Mouse (Mus musculus): ENCODE results near the gene Gm3336. TPM values are rescaled to one million over a fixed set of nuclear protein-coding genes. Genes with fewer than 3 reads are reported as not detected.

The Gm3336 gene
- polyA plus RNA-seq, 1 experiment from 2014 or later, result 0.88 TPM

DNA sequence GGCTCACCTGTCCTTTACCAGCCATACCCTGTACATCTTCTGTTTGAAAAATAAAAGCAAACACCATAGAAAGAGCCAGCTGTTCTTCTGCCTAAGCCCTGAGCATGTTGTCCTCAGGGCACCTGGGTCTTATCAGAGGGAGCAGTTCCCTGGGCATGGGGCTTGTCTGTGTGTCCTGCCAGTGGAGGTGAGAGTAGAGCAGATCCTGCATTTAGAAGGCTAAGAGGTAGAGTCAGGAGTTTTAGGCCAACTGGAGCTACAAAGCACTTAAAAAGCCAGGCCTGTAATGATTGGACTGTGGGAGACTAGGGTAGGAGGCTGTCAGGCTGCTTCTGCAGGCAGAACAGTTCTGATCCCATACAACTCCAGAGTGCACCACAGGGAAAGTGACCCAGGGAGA, 39.7 kb upstream of the Gm3336 start:
- ATAC-seq (replicated peaks; ENCODE audit: low FRiP score, low TSS enrichment, low read depth), result no peak
- no peak overlapping the region for H3K27ac ChIP-seq (ENCODE audit: low read depth)

DNA sequence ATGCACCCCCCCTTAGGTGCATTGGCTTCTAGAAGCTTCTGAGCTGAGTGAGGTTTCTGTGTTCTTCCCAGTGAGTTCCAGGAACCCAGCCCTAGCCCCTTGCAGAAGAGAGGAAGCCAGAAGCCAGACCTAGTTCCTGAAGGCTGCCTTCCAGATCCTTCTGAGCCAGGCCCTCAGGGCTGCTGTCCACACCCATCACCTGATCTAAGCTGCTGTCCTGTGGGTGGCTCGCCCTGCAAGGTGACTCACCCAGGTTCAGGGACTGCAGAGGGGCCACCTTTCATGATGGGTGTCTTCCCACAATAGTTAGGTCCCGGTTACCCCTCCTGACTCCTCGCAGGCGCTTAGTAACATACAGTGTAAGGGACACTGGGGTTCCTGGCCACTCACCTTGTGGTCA, 38.9 kb upstream of the Gm3336 start:
- WGBS, result 90% methylated on average over 4 of the region's 4 CpGs

More for the DNA sequence above, 39.7 kb upstream of the Gm3336 start:
- Histone ChIP-seq H3K36me3 (ENCODE audit: control insufficient read depth, insufficient read depth, low read length) (peaks cover 38% of the 10 kb centered on the region), H3K27me3 (replicated peaks; ENCODE audit: control insufficient read depth, insufficient read depth, low read length) (no peaks in the 10 kb centered on the region), H3K4me1 (replicated peaks; ENCODE audit: control insufficient read depth, insufficient read depth, low read length) (peaks cover 21% of the 10 kb centered on the region), H3K9ac (ENCODE audit: low read length) (no peak overlapping the region), H3K4me3 (ENCODE audit: low read depth, low read length) (no peak overlapping the region), H3K4me2 (ENCODE audit: low read length) (no peak overlapping the region), H3K9me3 (ENCODE audit: control insufficient read depth, low read length) (no peaks in the 10 kb centered on the region)
- no peak for DNase-seq (ENCODE audit: low spot score)

DNA sequence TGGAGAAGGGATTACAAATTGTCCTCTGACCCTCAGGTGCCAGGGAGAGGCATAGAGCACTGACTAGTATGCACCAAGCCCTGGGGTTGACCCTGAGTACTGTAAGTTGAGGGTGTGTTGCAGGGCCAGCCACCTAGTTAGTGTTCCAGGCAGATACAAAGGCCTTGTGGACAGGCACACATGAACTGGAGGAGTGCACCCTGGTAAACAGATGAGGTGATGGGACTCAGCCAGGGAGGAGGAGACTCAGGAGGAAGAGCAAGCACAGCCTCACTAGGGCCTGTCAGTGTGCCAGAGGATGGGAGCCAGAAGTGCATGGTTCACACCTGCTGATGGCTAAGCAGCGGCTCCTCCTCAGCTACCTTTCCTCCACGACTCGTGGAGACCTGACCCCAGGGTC, 38.3 kb upstream of the Gm3336 start:
- ATAC-seq (replicated peaks; ENCODE audit: low FRiP score, low TSS enrichment, low read depth), result no peak
- whole genome bisulfite sequencing, result 64% methylated on average over 3 of the region's 3 CpGs
- Histone ChIP-seq H3K4me2 (ENCODE audit: low read length) (no peak overlapping the region), H3K9ac (ENCODE audit: low read length) (no peak overlapping the region), H3K27me3 (replicated peaks; ENCODE audit: control insufficient read depth, insufficient read depth, low read length) (no peaks in the 10 kb centered on the region), H3K4me1 (replicated peaks; ENCODE audit: control insufficient read depth, insufficient read depth, low read length) (peaks cover 9% of the 10 kb centered on the region), H3K36me3 (ENCODE audit: control insufficient read depth, insufficient read depth, low read length) (peaks cover 38% of the 10 kb centered on the region), H3K9me3 (ENCODE audit: control insufficient read depth, low read length) (no peaks in the 10 kb centered on the region), H3K27ac (ENCODE audit: low read depth) (no peak overlapping the region), H3K4me3 (ENCODE audit: low read depth, low read length) (no peak overlapping the region)
- no peak for DNase-seq (ENCODE audit: low spot score)

More for the DNA sequence above, 38.9 kb upstream of the Gm3336 start:
- no peaks in the 10 kb centered on the region for H3K27me3 ChIP-seq (replicated peaks; ENCODE audit: control insufficient read depth, insufficient read depth, low read length)
- peaks cover 38% of the 10 kb centered on the region for H3K36me3 ChIP-seq (ENCODE audit: control insufficient read depth, insufficient read depth, low read length)
- no peaks in the 10 kb centered on the region for H3K9me3 ChIP-seq (ENCODE audit: control insufficient read depth, low read length)
- DNase-seq (ENCODE audit: low spot score) (no peak), ATAC-seq (replicated peaks; ENCODE audit: low FRiP score, low TSS enrichment, low read depth) (no peak)
- H3K27ac ChIP-seq (ENCODE audit: low read depth), result peak overlapping the region; percentile 22; the same call in 1 of the 2 replicates
- peaks cover 16% of the 10 kb centered on the region for H3K4me1 ChIP-seq (replicated peaks; ENCODE audit: control insufficient read depth, insufficient read depth, low read length)
- H3K4me2 ChIP-seq (ENCODE audit: low read length), result no peak overlapping the region
- H3K4me3 ChIP-seq (ENCODE audit: low read depth, low read length), result no peak overlapping the region
- H3K9ac ChIP-seq (ENCODE audit: low read length), result no peak overlapping the region

DNA sequence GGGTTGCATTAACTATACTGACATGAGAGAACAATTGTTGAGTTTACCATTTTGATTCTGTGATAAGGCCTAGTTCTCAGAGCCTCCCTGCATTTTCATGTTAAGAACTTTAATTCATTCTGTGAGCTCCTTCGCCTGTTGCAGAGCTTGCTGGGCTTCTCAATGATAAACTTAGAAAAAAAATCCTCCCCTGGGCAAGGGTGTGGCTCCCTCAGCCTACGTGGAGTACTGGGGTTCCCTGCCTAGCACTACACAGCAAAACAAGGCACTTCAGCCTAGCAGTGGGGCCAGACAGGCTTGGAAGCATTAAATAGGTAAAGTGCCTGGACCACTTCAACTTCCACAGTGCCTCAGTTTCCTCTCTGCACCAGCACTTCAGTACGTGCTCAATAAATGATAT, 36.9 kb upstream of the Gm3336 start:
- Histone ChIP-seq H3K36me3 (ENCODE audit: control insufficient read depth, insufficient read depth, low read length) (peaks cover 35% of the 10 kb centered on the region), H3K27ac (ENCODE audit: low read depth) (no peak overlapping the region), H3K4me3 (ENCODE audit: low read depth, low read length) (no peak overlapping the region), H3K9me3 (ENCODE audit: control insufficient read depth, low read length) (no peaks in the 10 kb centered on the region), H3K4me2 (ENCODE audit: low read length) (no peak overlapping the region), H3K4me1 (replicated peaks; ENCODE audit: control insufficient read depth, insufficient read depth, low read length) (peaks cover 9% of the 10 kb centered on the region), H3K9ac (ENCODE audit: low read length) (no peak overlapping the region), H3K27me3 (replicated peaks; ENCODE audit: control insufficient read depth, insufficient read depth, low read length) (no peaks in the 10 kb centered on the region)
- 76% methylated on average over 3 of the region's 3 CpGs for WGBS
- ATAC-seq (replicated peaks; ENCODE audit: low FRiP score, low TSS enrichment, low read depth) (no peak), DNase-seq (ENCODE audit: low spot score) (no peak)

DNA sequence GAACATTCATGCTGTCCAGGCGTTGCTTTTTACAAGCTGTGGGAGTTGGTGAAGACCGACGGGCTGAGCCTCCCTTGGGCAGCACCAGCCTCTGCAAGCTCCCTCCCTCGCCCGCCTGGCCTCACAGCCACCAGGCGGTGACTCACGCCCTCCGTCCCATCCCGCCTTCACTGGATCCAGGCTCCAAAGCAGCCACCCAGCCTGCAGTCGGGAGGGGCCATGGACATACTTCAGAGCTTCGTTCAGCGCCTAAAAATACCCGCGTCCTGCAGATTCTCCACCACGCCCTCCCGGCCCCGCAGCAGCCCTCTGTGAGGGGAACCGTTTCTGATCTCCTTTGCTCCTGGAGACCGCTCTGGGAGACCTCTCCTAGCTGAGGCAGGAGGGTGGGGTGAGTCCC, 36.1 kb upstream of the Gm3336 start:
- H3K4me2 ChIP-seq (ENCODE audit: low read length), result peak overlapping the region; percentile 41
- H3K4me1 ChIP-seq (replicated peaks; ENCODE audit: control insufficient read depth, insufficient read depth, low read length), result peaks cover 9% of the 10 kb centered on the region
- peak; percentile 68 for ATAC-seq (replicated peaks; ENCODE audit: low FRiP score, low TSS enrichment, low read depth)
- no peak overlapping the region for H3K4me3 ChIP-seq (ENCODE audit: low read depth, low read length)
- H3K27me3 ChIP-seq (replicated peaks; ENCODE audit: control insufficient read depth, insufficient read depth, low read length), result no peaks in the 10 kb centered on the region
- 3% methylated on average over 19 of the region's 19 CpGs for WGBS
- peak; percentile 71 for DNase-seq (ENCODE audit: low spot score)
- peaks cover 30% of the 10 kb centered on the region for H3K36me3 ChIP-seq (ENCODE audit: control insufficient read depth, insufficient read depth, low read length)
- H3K9ac ChIP-seq (ENCODE audit: low read length), result peak overlapping the region; percentile 42
- peak overlapping the region; percentile 43; the same call in 1 of the 2 replicates for H3K27ac ChIP-seq (ENCODE audit: low read depth)
- no peaks in the 10 kb centered on the region for H3K9me3 ChIP-seq (ENCODE audit: control insufficient read depth, low read length)

DNA sequence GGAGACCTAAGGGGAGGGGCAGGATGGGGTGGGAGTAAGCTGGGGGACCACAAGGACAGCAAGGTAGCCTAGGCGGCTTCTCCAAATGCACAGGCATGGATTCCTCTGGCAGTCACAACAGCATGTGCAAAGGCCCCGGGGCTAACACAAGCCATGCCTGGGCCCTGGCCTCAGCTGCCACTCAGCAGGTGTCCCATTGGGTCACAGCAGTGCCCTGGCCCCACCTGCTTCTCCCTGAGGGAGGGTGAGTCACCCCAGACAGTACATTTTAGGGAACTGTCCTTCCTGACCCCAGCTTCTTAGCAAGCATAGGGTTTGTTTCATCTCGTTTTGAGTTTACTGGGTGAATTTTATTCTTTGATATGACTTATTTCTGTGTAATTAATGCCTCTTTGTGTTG, 35.7 kb upstream of the Gm3336 start:
- WGBS, result 72% methylated on average over 3 of the region's 3 CpGs
- Histone ChIP-seq H3K4me2 (ENCODE audit: low read length) (peak overlapping the region; percentile 41), H3K27ac (ENCODE audit: low read depth) (0 out of 2 replicates have a peak overlapping the region, but pooled peaks have one; percentile 43), H3K36me3 (ENCODE audit: control insufficient read depth, insufficient read depth, low read length) (peaks cover 25% of the 10 kb centered on the region), H3K9me3 (ENCODE audit: control insufficient read depth, low read length) (no peaks in the 10 kb centered on the region), H3K4me1 (replicated peaks; ENCODE audit: control insufficient read depth, insufficient read depth, low read length) (peaks cover 11% of the 10 kb centered on the region), H3K9ac (ENCODE audit: low read length) (peak overlapping the region; percentile 42; the same call in 1 of the 2 replicates), H3K4me3 (ENCODE audit: low read depth, low read length) (no peak overlapping the region), H3K27me3 (replicated peaks; ENCODE audit: control insufficient read depth, insufficient read depth, low read length) (no peaks in the 10 kb centered on the region)
- ATAC-seq (replicated peaks; ENCODE audit: low FRiP score, low TSS enrichment, low read depth), result no peak
- DNase-seq (ENCODE audit: low spot score), result no peak

DNA sequence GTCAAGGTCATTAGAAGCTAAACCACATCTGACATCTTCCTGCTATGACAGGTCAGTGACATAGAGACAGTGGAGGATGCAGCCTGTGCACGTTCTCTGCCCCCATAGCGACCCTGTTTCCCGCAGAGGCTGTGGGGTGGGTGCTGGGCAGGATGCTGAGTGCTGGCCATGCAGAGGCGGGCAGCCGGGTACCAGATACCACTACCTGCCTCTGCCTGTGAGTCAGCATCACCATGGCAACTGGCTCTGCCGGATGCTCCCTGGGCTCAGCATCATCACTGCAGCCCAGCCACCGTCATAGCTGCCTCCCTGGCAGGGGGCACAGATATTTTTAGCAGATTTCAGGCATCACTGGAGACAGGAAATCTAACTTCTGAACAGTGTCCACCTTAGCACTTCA, 34.1 kb upstream of the Gm3336 start:
- H3K27ac ChIP-seq (ENCODE audit: low read depth), result no peak overlapping the region
- no peak overlapping the region for H3K4me2 ChIP-seq (ENCODE audit: low read length)
- ATAC-seq (replicated peaks; ENCODE audit: low FRiP score, low TSS enrichment, low read depth), result no peak
- no peak overlapping the region for H3K4me3 ChIP-seq (ENCODE audit: low read depth, low read length)
- WGBS, result 59% methylated on average over 7 of the region's 7 CpGs
- no peaks in the 10 kb centered on the region for H3K9me3 ChIP-seq (ENCODE audit: control insufficient read depth, low read length)
- H3K4me1 ChIP-seq (replicated peaks; ENCODE audit: control insufficient read depth, insufficient read depth, low read length), result peaks cover 15% of the 10 kb centered on the region
- DNase-seq (ENCODE audit: low spot score), result no peak
- H3K36me3 ChIP-seq (ENCODE audit: control insufficient read depth, insufficient read depth, low read length), result peaks cover 11% of the 10 kb centered on the region; the same call in 1 of the 2 replicates
- H3K27me3 ChIP-seq (replicated peaks; ENCODE audit: control insufficient read depth, insufficient read depth, low read length), result no peaks in the 10 kb centered on the region
- no peak overlapping the region for H3K9ac ChIP-seq (ENCODE audit: low read length)

DNA sequence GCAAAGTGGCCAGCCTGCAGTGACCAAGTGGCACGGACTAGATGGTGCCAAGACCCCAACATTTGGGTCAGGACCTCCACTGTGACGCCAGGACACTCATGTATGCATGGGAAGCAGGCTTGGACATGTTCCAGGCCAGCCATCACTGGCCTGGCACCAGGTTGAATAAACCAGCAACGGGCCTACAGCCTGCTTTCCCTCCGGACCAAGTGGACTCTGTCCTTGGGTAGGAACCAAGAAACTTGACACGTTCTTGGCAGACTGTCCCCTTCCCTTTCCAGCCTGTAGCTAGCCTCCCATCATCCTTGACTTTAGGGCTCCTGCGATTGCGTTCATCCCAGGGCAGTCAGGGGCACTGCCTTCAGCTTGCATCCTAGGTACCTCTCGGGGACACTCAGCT, 30.8 kb upstream of the Gm3336 start:
- Histone ChIP-seq H3K9ac (ENCODE audit: low read length) (no peak overlapping the region), H3K36me3 (ENCODE audit: control insufficient read depth, insufficient read depth, low read length) (no peaks in the 10 kb centered on the region), H3K27ac (ENCODE audit: low read depth) (no peak overlapping the region), H3K27me3 (replicated peaks; ENCODE audit: control insufficient read depth, insufficient read depth, low read length) (no peaks in the 10 kb centered on the region), H3K4me2 (ENCODE audit: low read length) (no peak overlapping the region), H3K4me1 (replicated peaks; ENCODE audit: control insufficient read depth, insufficient read depth, low read length) (peaks cover 23% of the 10 kb centered on the region), H3K4me3 (ENCODE audit: low read depth, low read length) (no peak overlapping the region), H3K9me3 (ENCODE audit: control insufficient read depth, low read length) (no peaks in the 10 kb centered on the region)
- 79% methylated on average over 8 of the region's 8 CpGs for WGBS
- ATAC-seq (replicated peaks; ENCODE audit: low FRiP score, low TSS enrichment, low read depth) (no peak), DNase-seq (ENCODE audit: low spot score) (no peak)

DNA sequence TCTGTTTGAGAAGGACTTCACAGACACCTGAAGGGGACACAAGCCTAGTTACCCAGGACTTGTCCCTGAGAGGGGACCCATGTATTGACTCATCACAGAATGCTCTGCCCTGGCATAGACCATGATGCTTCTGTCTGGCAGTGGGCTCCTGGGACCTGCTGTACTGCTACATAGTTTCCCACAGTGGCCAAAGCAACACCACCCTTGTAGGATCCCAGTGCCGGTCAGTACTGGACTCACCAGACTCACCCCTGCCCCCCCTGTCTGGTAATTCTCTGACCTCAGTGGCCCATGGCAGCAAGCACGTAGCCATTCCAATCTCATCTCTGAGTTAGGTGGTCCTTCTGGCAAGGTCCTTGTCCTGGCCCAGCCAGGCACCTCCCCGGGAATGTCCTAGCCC, 30.2 kb upstream of the Gm3336 start:
- Histone ChIP-seq H3K4me1 (replicated peaks; ENCODE audit: control insufficient read depth, insufficient read depth, low read length) (peaks cover 22% of the 10 kb centered on the region), H3K27me3 (replicated peaks; ENCODE audit: control insufficient read depth, insufficient read depth, low read length) (no peaks in the 10 kb centered on the region), H3K36me3 (ENCODE audit: control insufficient read depth, insufficient read depth, low read length) (no peaks in the 10 kb centered on the region), H3K9me3 (ENCODE audit: control insufficient read depth, low read length) (no peaks in the 10 kb centered on the region), H3K4me3 (ENCODE audit: low read depth, low read length) (no peak overlapping the region), H3K27ac (ENCODE audit: low read depth) (no peak overlapping the region), H3K4me2 (ENCODE audit: low read length) (no peak overlapping the region), H3K9ac (ENCODE audit: low read length) (no peak overlapping the region)
- 83% methylated on average over 3 of the region's 3 CpGs for WGBS
- ATAC-seq (replicated peaks; ENCODE audit: low FRiP score, low TSS enrichment, low read depth) (no peak), DNase-seq (ENCODE audit: low spot score) (no peak)
